Mouse (Mus musculus) midbrain, embryonic 12.5 days (tissue): Measurements from ENCODE around the gene Slc16a1. TPM values are rescaled to one million over a fixed set of nuclear protein-coding genes. Genes with fewer than 3 reads are reported as not detected.

Source experiments
- ATAC-seq: fragments of 200-750 bp; cut with Nextera tagmentation; 2 replicates; pipeline ENCODE4 v1.8.0; 2017; ENCODE audit warnings: low read depth, moderate TSS enrichment, moderate library complexity; ENCODE audit not compliant: low FRiP score
- H3K27ac ChIP-seq: fragments of 300-500 bp; sonication (generic); replicated peaks from 2 replicates; pipeline ENCODE4 v1.5.1; 2016; ENCODE audit warnings: mild to moderate bottlenecking
- H3K27me3 ChIP-seq: fragments of 300-500 bp; sonication (generic); 2 replicates; pipeline ENCODE4 v1.6.1; 2016; ENCODE audit warnings: mild to moderate bottlenecking
- H3K36me3 ChIP-seq: fragments of 300-500 bp; sonication (generic); 2 replicates; pipeline ENCODE4 v1.6.1; 2016
- H3K4me1 ChIP-seq: fragments of 300-500 bp; sonication (generic); 2 replicates; pipeline ENCODE4 v1.6.1; 2016
- H3K4me2 ChIP-seq: fragments of 300-500 bp; sonication (generic); replicated peaks from 2 replicates; pipeline ENCODE4 v1.6.1; 2016; ENCODE audit warnings: mild to moderate bottlenecking, moderate library complexity
- H3K4me3 ChIP-seq: fragments of 300-500 bp; sonication (generic); 2 replicates; pipeline ENCODE4 v1.5.1; 2016; ENCODE audit warnings: mild to moderate bottlenecking
- H3K9ac ChIP-seq: fragments of 300-500 bp; sonication (generic); replicated peaks from 2 replicates; pipeline ENCODE4 v1.6.1; 2016; ENCODE audit warnings: mild to moderate bottlenecking, moderate library complexity
- H3K9me3 ChIP-seq: fragments of 300-500 bp; sonication (generic); 2 replicates; pipeline ENCODE4 v1.6.1; 2016; ENCODE audit warnings: mild to moderate bottlenecking
- WGBS: fragments of 180-500 bp; shearing (Covaris S2); methylation state at CpG from one replicate; pipeline ENCODE4 v1.1.7; 2016; 5-methylcytosine and 5-hydroxymethylcytosine counted together
- polyA plus RNA-seq: library from polyadenylated mRNA; unstranded; fragments of >200 nt; fragmentation: Nextera tagmentation; extraction: Ambion mirVana; gene quantifications from 2 replicates; pipeline ENCODE4 v1.2.1, GENCODE M21; 2016

Slc16a1 gene
- polyA plus RNA-seq, 1 experiment from 2014 or later, result 23.6 TPM

- Histone ChIP-seq H3K27ac (no peak overlapping the region), H3K4me2 (no peak overlapping the region), H3K27me3 (peaks cover 8% of the 10 kb centered on the region), H3K4me1 (peaks cover 11% of the 10 kb centered on the region), H3K36me3 (no peaks in the 10 kb centered on the region), H3K9me3 (no peaks in the 10 kb centered on the region), H3K9ac (no peak overlapping the region), H3K4me3 (no peak overlapping the region)
- no peak for ATAC-seq
- 81% methylated on average over 1 of the region's 1 CpGs for WGBS
Measured at GRCm38 (mm10) chr3:104641313-104641712, 2.8 kb downstream of the Slc16a1 start.

- no peak overlapping the region for H3K4me2 ChIP-seq
- WGBS, result 82% methylated on average over 4 of the region's 4 CpGs
- no peaks in the 10 kb centered on the region for H3K36me3 ChIP-seq
- no peak for ATAC-seq
- no peak overlapping the region for H3K27ac ChIP-seq
- peaks cover 8% of the 10 kb centered on the region for H3K27me3 ChIP-seq
- no peak overlapping the region for H3K9ac ChIP-seq
- H3K4me3 ChIP-seq, result no peak overlapping the region
- peaks cover 11% of the 10 kb centered on the region for H3K4me1 ChIP-seq
- no peaks in the 10 kb centered on the region for H3K9me3 ChIP-seq
Measured at GRCm38 (mm10) chr3:104643113-104643512, 4.6 kb downstream of the Slc16a1 start.

- H3K27me3 ChIP-seq, result peaks cover 8% of the 10 kb centered on the region
- H3K4me3 ChIP-seq, result no peak overlapping the region
- H3K9me3 ChIP-seq, result no peaks in the 10 kb centered on the region
- 11% methylated on average over 2 of the region's 2 CpGs for WGBS
- H3K36me3 ChIP-seq, result no peaks in the 10 kb centered on the region
- H3K27ac ChIP-seq, result no peak overlapping the region
- H3K4me2 ChIP-seq, result no peak overlapping the region
- peaks cover 11% of the 10 kb centered on the region for H3K4me1 ChIP-seq
- H3K9ac ChIP-seq, result no peak overlapping the region
- no peak for ATAC-seq
Measured at GRCm38 (mm10) chr3:104643810-104644270, 5.4 kb downstream of the Slc16a1 start.

GRCm38 (mm10) chr3:104644371-104644770 lies 5.9 kb downstream of the Slc16a1 start:
- no peak overlapping the region for H3K4me3 ChIP-seq
- no peak overlapping the region for H3K4me2 ChIP-seq
- no peaks in the 10 kb centered on the region for H3K9me3 ChIP-seq
- ATAC-seq, result no peak
- no peak overlapping the region for H3K9ac ChIP-seq
- peaks cover 7% of the 10 kb centered on the region for H3K4me1 ChIP-seq
- peaks cover 3% of the 10 kb centered on the region for H3K27me3 ChIP-seq
- 93% methylated on average over 1 of the region's 1 CpGs for WGBS
- no peaks in the 10 kb centered on the region for H3K36me3 ChIP-seq
- no peak overlapping the region for H3K27ac ChIP-seq

- H3K27ac ChIP-seq, result no peak overlapping the region
- no peaks in the 10 kb centered on the region for H3K4me1 ChIP-seq
- no peak for ATAC-seq
- H3K4me3 ChIP-seq, result no peak overlapping the region
- H3K27me3 ChIP-seq, result no peaks in the 10 kb centered on the region
- peaks cover 24% of the 10 kb centered on the region for H3K36me3 ChIP-seq
- H3K4me2 ChIP-seq, result no peak overlapping the region
- no peak overlapping the region for H3K9ac ChIP-seq
- WGBS, result 95% methylated on average over 4 of the region's 4 CpGs
- H3K9me3 ChIP-seq, result no peaks in the 10 kb centered on the region
Measured at GRCm38 (mm10) chr3:104654219-104654618, 15.8 kb downstream of the Slc16a1 start.

- no peaks in the 10 kb centered on the region for H3K9me3 ChIP-seq
- H3K4me2 ChIP-seq, result no peak overlapping the region
- peaks cover 24% of the 10 kb centered on the region for H3K36me3 ChIP-seq
- H3K9ac ChIP-seq, result no peak overlapping the region
- WGBS, result 95% methylated on average over 4 of the region's 4 CpGs
- ATAC-seq, result no peak
- H3K27me3 ChIP-seq, result no peaks in the 10 kb centered on the region
- H3K4me3 ChIP-seq, result no peak overlapping the region
- H3K4me1 ChIP-seq, result no peaks in the 10 kb centered on the region
- H3K27ac ChIP-seq, result no peak overlapping the region
Measured at GRCm38 (mm10) chr3:104654921-104655320, 16.5 kb downstream of the Slc16a1 start.

- 88% methylated on average over 2 of the region's 2 CpGs for WGBS
Measured at GRCm38 (mm10) chr3:104658706-104659105, 20.2 kb downstream of the Slc16a1 start.

GRCm38 (mm10) chr3:104659758-104660157 lies 21.3 kb downstream of the Slc16a1 start:
- Histone ChIP-seq H3K36me3 (peaks cover 3% of the 10 kb centered on the region; the same call in 1 of the 2 replicates), H3K9me3 (no peaks in the 10 kb centered on the region), H3K9ac (no peak overlapping the region), H3K4me3 (no peak overlapping the region), H3K27me3 (no peaks in the 10 kb centered on the region), H3K4me1 (peaks cover 4% of the 10 kb centered on the region; the same call in 1 of the 2 replicates), H3K27ac (no peak overlapping the region), H3K4me2 (no peak overlapping the region)
- WGBS, result 89% methylated on average over 4 of the region's 4 CpGs
- no peak for ATAC-seq

More at GRCm38 (mm10) chr3:104658706-104659105, 20.2 kb downstream of the Slc16a1 start:
- H3K4me3 ChIP-seq, result no peak overlapping the region
- no peak for ATAC-seq
- no peak overlapping the region for H3K9ac ChIP-seq
- H3K27ac ChIP-seq, result no peak overlapping the region
- H3K9me3 ChIP-seq, result no peaks in the 10 kb centered on the region
- H3K4me2 ChIP-seq, result no peak overlapping the region
- peaks cover 4% of the 10 kb centered on the region; the same call in 1 of the 2 replicates for H3K4me1 ChIP-seq
- H3K27me3 ChIP-seq, result no peaks in the 10 kb centered on the region
- peaks cover 5% of the 10 kb centered on the region; the same call in 1 of the 2 replicates for H3K36me3 ChIP-seq

GRCm38 (mm10) chr3:104660522-104660921 lies 22.1 kb downstream of the Slc16a1 start:
- 88% methylated on average over 3 of the region's 3 CpGs for WGBS

GRCm38 (mm10) chr3:104662007-104662406 lies 23.5 kb downstream of the Slc16a1 start:
- Histone ChIP-seq H3K27me3 (no peaks in the 10 kb centered on the region), H3K36me3 (no peaks in the 10 kb centered on the region), H3K9me3 (no peaks in the 10 kb centered on the region), H3K27ac (no peak overlapping the region), H3K4me3 (no peak overlapping the region), H3K4me1 (peaks cover 4% of the 10 kb centered on the region; the same call in 1 of the 2 replicates), H3K9ac (no peak overlapping the region), H3K4me2 (no peak overlapping the region)
- 37% methylated on average over 4 of the region's 4 CpGs for WGBS
- no peak for ATAC-seq

More at GRCm38 (mm10) chr3:104660522-104660921, 22.1 kb downstream of the Slc16a1 start:
- no peak overlapping the region for H3K4me2 ChIP-seq
- H3K4me1 ChIP-seq, result peaks cover 4% of the 10 kb centered on the region; the same call in 1 of the 2 replicates
- no peak for ATAC-seq
- H3K27me3 ChIP-seq, result no peaks in the 10 kb centered on the region
- H3K27ac ChIP-seq, result no peak overlapping the region
- peaks cover 1% of the 10 kb centered on the region; the same call in 1 of the 2 replicates for H3K36me3 ChIP-seq
- no peak overlapping the region for H3K4me3 ChIP-seq
- H3K9ac ChIP-seq, result no peak overlapping the region
- no peaks in the 10 kb centered on the region for H3K9me3 ChIP-seq

GRCm38 (mm10) chr3:104662926-104663325 lies 24.5 kb downstream of the Slc16a1 start:
- no peak overlapping the region for H3K4me3 ChIP-seq
- peaks cover 4% of the 10 kb centered on the region; the same call in 1 of the 2 replicates for H3K4me1 ChIP-seq
- no peak overlapping the region for H3K27ac ChIP-seq
- no peaks in the 10 kb centered on the region for H3K36me3 ChIP-seq
- H3K27me3 ChIP-seq, result no peaks in the 10 kb centered on the region
- H3K4me2 ChIP-seq, result no peak overlapping the region
- ATAC-seq, result no peak
- H3K9me3 ChIP-seq, result no peaks in the 10 kb centered on the region
- WGBS, result 88% methylated on average over 11 of the region's 11 CpGs
- no peak overlapping the region for H3K9ac ChIP-seq

- WGBS, result 88% methylated on average over 4 of the region's 4 CpGs
- Histone ChIP-seq H3K27me3 (no peaks in the 10 kb centered on the region), H3K27ac (no peak overlapping the region), H3K4me3 (no peak overlapping the region), H3K9ac (no peak overlapping the region), H3K4me1 (peaks cover 17% of the 10 kb centered on the region), H3K36me3 (no peaks in the 10 kb centered on the region), H3K4me2 (no peak overlapping the region), H3K9me3 (no peaks in the 10 kb centered on the region)
- no peak for ATAC-seq
Measured at GRCm38 (mm10) chr3:104666950-104667349, 28.5 kb downstream of the Slc16a1 start.

- no peak overlapping the region for H3K4me2 ChIP-seq
- 68% methylated on average over 10 of the region's 10 CpGs for WGBS
- peaks cover 14% of the 10 kb centered on the region for H3K4me1 ChIP-seq
- no peak overlapping the region for H3K27ac ChIP-seq
- no peak overlapping the region for H3K9ac ChIP-seq
- H3K4me3 ChIP-seq, result no peak overlapping the region
- ATAC-seq, result no peak
- H3K9me3 ChIP-seq, result no peaks in the 10 kb centered on the region
- no peaks in the 10 kb centered on the region for H3K27me3 ChIP-seq
- H3K36me3 ChIP-seq, result no peaks in the 10 kb centered on the region
Measured at GRCm38 (mm10) chr3:104667451-104667850, 29.0 kb downstream of the Slc16a1 start.
